Comparison of ENCODE assay signal across 13 mouse cellular contexts in genomic region chr10:103144927-103145768, GRCm38 (mm10).
"Had no signal": no experiment of that assay in that cellular context is flagged by ENCODE, and none has a peak within 500 bp of the region (broad histone marks: within the 10 kb centered on the region; RNA-seq: fewer than 3 reads in every experiment).

No protein-coding gene starts in this region.

- H3K4me2 ChIP-seq: limb, embryonic 13.5 days; liver, embryonic 11.5 days; liver, embryonic 15.5 days; midbrain, embryonic 12.5 days had no signal

- H3K9me3 ChIP-seq: limb, embryonic 13.5 days; liver, embryonic 15.5 days; megakaryocyte, embryonic 14.5 days; midbrain, embryonic 12.5 days had no signal

- H3K27ac ChIP-seq: layer of hippocampus, adult 2 months; limb, embryonic 13.5 days; liver, embryonic 15.5 days; macrophage; midbrain, embryonic 12.5 days had no signal

- H3K27me3 ChIP-seq: limb, embryonic 13.5 days; liver, embryonic 15.5 days; megakaryocyte, embryonic 14.5 days; midbrain, embryonic 12.5 days had no signal

- H3K9ac ChIP-seq: limb, embryonic 13.5 days; liver, embryonic 15.5 days; midbrain, embryonic 12.5 days had no signal

- DNase-seq: left cerebral cortex, postnatal 4 days; lung, adult 2 months; lung, postnatal 10 days; right cerebral cortex, postnatal 14 days; thymus, adult 2 months; thymus, postnatal 25 days had no signal

- H3K36me3 ChIP-seq: limb, embryonic 13.5 days; liver, embryonic 15.5 days; midbrain, embryonic 12.5 days had no signal

- H3K4me3 ChIP-seq: layer of hippocampus, adult 2 months; limb, embryonic 13.5 days; liver, embryonic 15.5 days; megakaryocyte, embryonic 14.5 days; midbrain, embryonic 12.5 days had no signal

- H3K4me1 ChIP-seq: limb, embryonic 13.5 days; liver, embryonic 15.5 days; megakaryocyte, embryonic 14.5 days; midbrain, embryonic 12.5 days had no signal
